Mouse (Mus musculus): ENCODE measurements around the gene Hoxb1.

- TF ChIP-seq EP300 (IDR thresholded peaks at IDR 0.05; ENCODE audit: low read depth) (no peak), CTCF (IDR thresholded peaks at IDR 0.05; ENCODE audit: low read depth) (no peak)
These were observed 16.6 kb upstream of the Hoxb1 start for GRCm38 (mm10) chr11:96348988-96349387.

Data from heart, postnatal 0 days (tissue).